Mouse (Mus musculus) liver, embryonic 12.5 days (tissue): Measurements from ENCODE around the gene Tirap. TPM values are rescaled to one million over a fixed set of nuclear protein-coding genes. Genes with fewer than 3 reads are reported as not detected.

ENCODE experiments used
- ATAC-seq: fragments of 200-750 bp; cut with Nextera tagmentation; 2 replicates; pipeline ENCODE4 v1.8.0; 2017; ENCODE audit warnings: moderate number of reproducible peaks, mild to moderate bottlenecking, moderate library complexity
- H3K27ac ChIP-seq: fragments of 300-500 bp; sonication (generic); 2 replicates; pipeline ENCODE4 v1.5.1; 2016; ENCODE audit warnings: mild to moderate bottlenecking
- H3K27me3 ChIP-seq: fragments of 300-500 bp; sonication (generic); replicated peaks from 2 replicates; pipeline ENCODE4 v1.6.1; 2016; ENCODE audit warnings: mild to moderate bottlenecking, moderate library complexity
- H3K36me3 ChIP-seq: fragments of 300-500 bp; sonication (generic); 2 replicates; pipeline ENCODE4 v1.6.1; 2016; ENCODE audit warnings: mild to moderate bottlenecking, moderate library complexity
- H3K4me1 ChIP-seq: fragments of 300-500 bp; sonication (generic); 2 replicates; pipeline ENCODE4 v1.6.1; 2016
- H3K4me2 ChIP-seq: fragments of 300-500 bp; sonication (generic); 2 replicates; pipeline ENCODE4 v1.6.1; 2016; ENCODE audit warnings: mild to moderate bottlenecking, moderate library complexity
- H3K4me3 ChIP-seq: fragments of 300-500 bp; sonication (generic); 2 replicates; pipeline ENCODE4 v1.5.1; 2016; ENCODE audit warnings: mild to moderate bottlenecking, moderate library complexity
- H3K9ac ChIP-seq: fragments of 300-500 bp; sonication (generic); 2 replicates; pipeline ENCODE4 v1.6.1; 2016; ENCODE audit warnings: mild to moderate bottlenecking, moderate library complexity
- H3K9me3 ChIP-seq: fragments of 300-500 bp; sonication (generic); replicated peaks from 2 replicates; pipeline ENCODE4 v1.6.1; 2016; ENCODE audit warnings: mild to moderate bottlenecking, moderate library complexity
- WGBS: fragments of 180-500 bp; shearing (Covaris S2); methylation state at CpG from one replicate; pipeline ENCODE4 v1.1.7; 2016; ENCODE audit not compliant: insufficient replicate concordance; 5-methylcytosine and 5-hydroxymethylcytosine counted together
- polyA plus RNA-seq: library from polyadenylated mRNA; unstranded; fragments of >200 nt; fragmentation: Nextera tagmentation; extraction: Ambion mirVana; gene quantifications from 2 replicates; pipeline ENCODE4 v1.2.1, GENCODE M21; 2016

Gene Tirap
- 6.6 TPM in 2 replicates for polyA plus RNA-seq

DNA sequence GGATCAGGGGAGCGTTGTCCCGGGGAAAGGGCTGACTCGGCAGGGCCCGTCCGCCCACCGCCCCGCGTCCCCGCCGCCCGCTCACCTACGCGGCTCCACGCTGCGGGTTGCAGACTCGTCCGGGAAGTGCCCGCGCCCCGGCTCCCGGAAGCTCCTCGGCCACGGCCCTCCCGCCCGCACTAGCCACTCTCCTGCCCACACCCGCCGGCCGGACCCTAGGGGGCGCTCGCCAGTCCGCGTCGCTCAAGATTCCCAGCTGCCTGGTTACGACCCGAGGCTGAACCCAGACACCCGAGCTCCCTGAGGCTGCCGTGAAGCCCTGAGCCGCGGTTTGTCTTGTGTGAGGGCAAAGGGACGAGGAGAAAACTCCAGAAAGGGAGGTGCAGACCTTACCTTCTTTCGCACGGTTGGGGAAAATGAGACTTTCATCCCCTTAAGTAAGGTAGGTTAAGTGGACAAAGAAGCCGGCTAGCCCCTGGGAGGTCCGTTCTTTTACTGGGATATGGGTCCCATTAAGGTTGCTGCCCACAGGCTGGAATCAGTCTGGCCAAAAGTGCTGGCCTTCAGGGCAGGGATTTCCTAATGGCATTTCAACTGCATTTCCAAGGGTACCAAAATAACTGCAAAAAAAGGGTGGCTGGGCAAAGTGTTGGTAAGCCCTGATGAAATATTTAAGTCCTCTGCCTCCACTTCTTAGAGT, at the start of gene Tirap, which contains the start of gene Srpr:
Gene Tirap (minus strand): TSS at position 520 of the 700 bp plus-strand sequence.
Gene Srpr (plus strand): TSS at position 404 of the 700 bp plus-strand sequence.
- Histone ChIP-seq H3K4me2 (peak within 1 kb of the TSS; percentile 87), H3K27me3 (no peaks in the 10 kb centered on the region), H3K27ac (peak within 1 kb of the TSS; percentile 78), H3K9me3 (no peaks in the 10 kb centered on the region), H3K4me1 (peaks cover 53% of the 10 kb centered on the region), H3K9ac (peak within 1 kb of the TSS; percentile 81), H3K4me3 (peak within 1 kb of the TSS; percentile 71), H3K36me3 (peaks cover 12% of the 10 kb centered on the region)
- peak; percentile 89 for ATAC-seq
- 0% methylated on average over 44 of the region's 44 CpGs for WGBS

DNA sequence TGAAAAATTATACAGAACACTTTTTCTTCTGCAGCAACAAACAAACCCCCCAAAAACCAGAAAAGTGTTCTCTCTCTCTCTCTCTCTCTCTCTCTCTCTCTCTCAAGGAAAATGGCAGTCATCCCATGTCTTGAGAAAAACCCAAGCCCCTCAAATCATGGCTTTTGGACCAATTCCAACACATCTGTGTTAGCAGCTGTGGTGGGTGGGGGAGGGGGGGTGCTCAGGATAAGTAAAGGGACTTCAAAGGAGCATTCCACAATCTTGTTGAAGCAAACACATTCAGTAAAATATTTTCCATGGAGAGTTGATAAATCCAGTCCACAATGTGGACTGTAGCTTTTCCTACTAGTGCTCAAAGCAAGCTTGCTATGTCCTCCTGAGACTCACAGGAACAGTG, 49.4 kb upstream of the Tirap start:
- ATAC-seq: no peak
- Histone ChIP-seq H3K27me3 (no peaks in the 10 kb centered on the region), H3K9me3 (no peaks in the 10 kb centered on the region), H3K4me3 (no peak overlapping the region), H3K9ac (no peak overlapping the region), H3K27ac (no peak overlapping the region), H3K4me1 (no peaks in the 10 kb centered on the region), H3K36me3 (no peaks in the 10 kb centered on the region), H3K4me2 (no peak overlapping the region)

DNA sequence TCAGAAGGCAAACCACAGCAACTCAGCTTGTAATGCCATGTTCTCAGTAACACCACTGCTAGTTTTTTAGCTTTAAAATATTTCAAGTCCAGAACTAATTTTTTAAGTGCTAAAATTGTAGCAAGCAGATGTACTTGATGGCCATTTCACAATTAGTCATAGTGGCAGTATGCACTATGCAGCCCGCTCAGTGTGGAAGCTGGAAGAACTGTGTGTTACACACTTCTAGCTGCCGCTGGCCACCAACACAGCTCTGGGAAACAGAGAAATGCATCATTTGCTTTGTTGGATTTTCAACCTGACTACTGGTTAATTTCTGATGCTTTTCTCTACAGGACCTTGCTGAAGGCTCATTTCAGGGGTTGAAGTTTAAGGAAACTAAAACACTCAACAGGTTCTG, 47.3 kb upstream of the Tirap start:
- WGBS: 90% methylated on average over 2 of the region's 2 CpGs
- no peak overlapping the region for H3K4me3 ChIP-seq

GRCm38 (mm10) chr9:35239734-35240133, 39.6 kb upstream of the Tirap start:
- no peaks in the 10 kb centered on the region for H3K27me3 ChIP-seq
- peaks cover 5% of the 10 kb centered on the region; the same call in 1 of the 2 replicates for H3K36me3 ChIP-seq
- H3K4me2 ChIP-seq: no peak overlapping the region
- no peaks in the 10 kb centered on the region for H3K9me3 ChIP-seq
- H3K9ac ChIP-seq: no peak overlapping the region
- no peaks in the 10 kb centered on the region for H3K4me1 ChIP-seq
- no peak overlapping the region for H3K4me3 ChIP-seq
- H3K27ac ChIP-seq: no peak overlapping the region
- WGBS: 61% methylated on average over 1 of the region's 1 CpGs
- ATAC-seq: no peak

More for the DNA sequence above, 47.3 kb upstream of the Tirap start:
- H3K36me3 ChIP-seq: no peaks in the 10 kb centered on the region
- H3K4me1 ChIP-seq: no peaks in the 10 kb centered on the region
- H3K9ac ChIP-seq: no peak overlapping the region
- no peaks in the 10 kb centered on the region for H3K27me3 ChIP-seq
- H3K4me2 ChIP-seq: no peak overlapping the region
- no peaks in the 10 kb centered on the region for H3K9me3 ChIP-seq
- no peak for ATAC-seq
- H3K27ac ChIP-seq: no peak overlapping the region

- no peak for ATAC-seq
- Histone ChIP-seq H3K27me3 (no peaks in the 10 kb centered on the region), H3K27ac (no peak overlapping the region), H3K9me3 (no peaks in the 10 kb centered on the region), H3K4me1 (no peaks in the 10 kb centered on the region), H3K9ac (no peak overlapping the region), H3K4me3 (no peak overlapping the region), H3K36me3 (peaks cover 12% of the 10 kb centered on the region; the same call in 1 of the 2 replicates), H3K4me2 (no peak overlapping the region)
- 63% methylated on average over 6 of the region's 6 CpGs for whole genome bisulfite sequencing
Measured at GRCm38 (mm10) chr9:35238915-35239571, 39.0 kb upstream of the Tirap start.

GRCm38 (mm10) chr9:35238371-35238770, 38.3 kb upstream of the Tirap start:
- H3K27ac ChIP-seq: no peak overlapping the region
- no peak for ATAC-seq
- WGBS: 77% methylated on average over 1 of the region's 1 CpGs
- no peaks in the 10 kb centered on the region for H3K27me3 ChIP-seq
- no peaks in the 10 kb centered on the region for H3K4me1 ChIP-seq
- H3K9me3 ChIP-seq: no peaks in the 10 kb centered on the region
- no peak overlapping the region for H3K9ac ChIP-seq
- no peak overlapping the region for H3K4me2 ChIP-seq
- no peak overlapping the region for H3K4me3 ChIP-seq
- peaks cover 18% of the 10 kb centered on the region; the same call in 1 of the 2 replicates for H3K36me3 ChIP-seq

GRCm38 (mm10) chr9:35235996-35236395, 35.9 kb upstream of the Tirap start:
- Histone ChIP-seq H3K4me1 (no peaks in the 10 kb centered on the region), H3K27me3 (no peaks in the 10 kb centered on the region), H3K9me3 (no peaks in the 10 kb centered on the region), H3K9ac (no peak overlapping the region), H3K27ac (no peak overlapping the region), H3K36me3 (peaks cover 28% of the 10 kb centered on the region), H3K4me2 (no peak overlapping the region), H3K4me3 (no peak overlapping the region)
- 81% methylated on average over 3 of the region's 3 CpGs for WGBS
- no peak for ATAC-seq

GRCm38 (mm10) chr9:35228671-35229070, 28.6 kb upstream of the Tirap start:
- no peak for ATAC-seq
- Histone ChIP-seq H3K9me3 (no peaks in the 10 kb centered on the region), H3K27ac (no peak overlapping the region), H3K9ac (no peak overlapping the region), H3K4me3 (no peak overlapping the region), H3K4me1 (no peaks in the 10 kb centered on the region), H3K36me3 (peaks cover 25% of the 10 kb centered on the region), H3K4me2 (no peak overlapping the region), H3K27me3 (no peaks in the 10 kb centered on the region)
- WGBS: 80% methylated on average over 3 of the region's 3 CpGs

GRCm38 (mm10) chr9:35223466-35223865, 23.4 kb upstream of the Tirap start:
- Histone ChIP-seq H3K9me3 (no peaks in the 10 kb centered on the region), H3K27ac (no peak overlapping the region), H3K4me3 (no peak overlapping the region), H3K9ac (no peak overlapping the region), H3K4me2 (no peak overlapping the region), H3K36me3 (peaks cover 45% of the 10 kb centered on the region), H3K27me3 (no peaks in the 10 kb centered on the region), H3K4me1 (no peaks in the 10 kb centered on the region)
- 90% methylated on average over 3 of the region's 3 CpGs for WGBS
- ATAC-seq: no peak

DNA sequence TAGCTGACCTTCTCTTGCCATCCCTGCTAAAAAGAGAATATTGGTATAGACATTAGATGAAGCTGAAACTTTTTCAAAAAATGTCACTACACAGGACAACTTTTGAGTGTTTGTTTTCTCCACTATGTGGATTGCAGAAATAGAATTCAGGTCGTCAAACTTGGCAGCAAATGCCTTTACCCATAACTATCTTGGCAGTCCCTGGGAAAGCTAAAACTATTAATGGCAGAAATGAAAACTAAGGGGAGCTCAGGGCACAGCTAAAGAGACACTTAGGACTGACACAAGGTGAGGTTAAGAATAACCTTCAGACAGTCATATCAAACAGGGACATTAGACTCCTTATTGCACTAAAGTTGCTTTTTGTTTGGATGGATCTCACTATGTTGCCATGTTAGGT, 17.9 kb upstream of the Tirap start:
- no peak overlapping the region for H3K9ac ChIP-seq
- H3K9me3 ChIP-seq: no peaks in the 10 kb centered on the region
- 58% methylated on average over 1 of the region's 1 CpGs for WGBS
- no peaks in the 10 kb centered on the region for H3K4me1 ChIP-seq
- H3K27me3 ChIP-seq: no peaks in the 10 kb centered on the region
- H3K36me3 ChIP-seq: peaks cover 82% of the 10 kb centered on the region
- no peak overlapping the region for H3K4me3 ChIP-seq
- no peak overlapping the region for H3K4me2 ChIP-seq
- no peak for ATAC-seq
- no peak overlapping the region for H3K27ac ChIP-seq

DNA sequence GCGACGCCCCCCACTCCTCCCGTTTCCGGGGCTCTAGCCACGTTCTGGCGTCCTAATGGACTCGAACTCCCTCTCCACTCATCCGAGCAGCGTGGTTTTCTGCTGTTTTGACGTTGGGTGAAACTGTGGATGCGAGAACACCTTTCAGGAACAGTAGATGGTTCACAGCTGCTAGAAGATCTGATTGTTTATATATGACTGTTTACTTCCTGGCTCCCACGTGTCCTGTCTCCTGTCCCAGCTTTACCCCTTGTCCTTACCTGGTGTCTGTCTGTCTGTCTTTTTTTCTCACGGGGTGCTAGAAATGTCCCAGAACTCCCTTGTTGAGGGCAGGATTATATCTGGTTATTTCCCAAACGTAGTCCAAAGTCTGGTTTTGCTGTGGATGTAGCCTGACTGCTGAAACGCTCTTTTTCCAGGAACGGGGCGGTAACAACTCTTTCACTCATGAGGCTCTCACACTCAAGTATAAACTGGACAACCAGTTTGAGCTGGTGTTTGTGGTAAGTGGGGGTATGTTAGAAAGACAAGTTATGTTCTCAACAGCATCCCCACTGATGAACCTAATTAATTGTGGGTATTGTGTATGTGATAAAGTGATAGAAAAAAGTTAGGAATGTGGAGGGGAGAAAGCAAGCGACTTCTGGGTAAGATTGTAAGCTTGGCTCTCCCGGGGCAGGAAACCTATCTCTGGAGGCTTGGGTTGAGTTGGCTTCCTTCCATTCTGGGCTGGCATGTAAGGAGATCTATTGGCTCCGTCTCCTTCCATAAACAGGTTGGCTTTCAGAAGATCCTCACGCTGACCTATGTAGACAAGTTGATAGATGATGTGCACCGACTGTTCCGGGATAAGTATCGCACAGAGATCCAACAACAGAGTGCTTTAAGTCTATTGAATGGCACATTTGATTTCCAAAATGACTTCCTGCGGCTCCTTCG, 11.8 kb upstream of the Tirap start:
- Histone ChIP-seq H3K27me3 (no peaks in the 10 kb centered on the region), H3K27ac (peak overlapping the region; percentile 79), H3K36me3 (peaks cover 73% of the 10 kb centered on the region), H3K9ac (peak overlapping the region; percentile 86), H3K4me3 (peak overlapping the region; percentile 90), H3K4me1 (peaks cover 23% of the 10 kb centered on the region), H3K9me3 (no peaks in the 10 kb centered on the region; the same call in 1 of the 2 replicates), H3K4me2 (peak overlapping the region; percentile 78)
- no peak for ATAC-seq
- WGBS: 27% methylated on average over 26 of the region's 26 CpGs
